Mouse (Mus musculus) cerebellum, adult 2 months (tissue): Measurements from ENCODE around the gene H2al1i. TPM values are rescaled to one million over a fixed set of nuclear protein-coding genes. Genes with fewer than 3 reads are reported as not detected.
"Not testable (repeated sequence)": the region's sequence is repeated elsewhere in the genome, so short reads cannot be mapped to it uniquely, and the experiment has no call there.

ENCODE experiments used
- DNase-seq, 2 experiments: peaks; one replicate each; pipeline ENCODE4 v3.0.0; 2021
- H3K27ac ChIP-seq: fragments of 200-500 bp; 2 replicates; pipeline ENCODE4 v1.5.1; 2012; ENCODE audit warnings: low read length, control low read depth, inconsistent platforms; ENCODE audit not compliant: insufficient read depth
- H3K27me3 ChIP-seq: fragments of 200-500 bp; 2 replicates; pipeline ENCODE4 v1.6.1; 2012; ENCODE audit warnings: inconsistent platforms, mild to moderate bottlenecking, low read length, moderate library complexity; ENCODE audit not compliant: control insufficient read depth, insufficient read depth
- H3K4me1 ChIP-seq: fragments of 200-500 bp; 2 replicates; pipeline ENCODE4 v1.6.1; 2011; ENCODE audit warnings: low read length; ENCODE audit not compliant: control insufficient read depth, insufficient read depth
- H3K4me3 ChIP-seq: fragments of 200-500 bp; replicated peaks from 2 replicates; pipeline ENCODE3; 2011; ENCODE audit warnings: mild to moderate bottlenecking, low read depth, low read length, control low read depth; ENCODE audit not compliant: insufficient read depth
- CTCF ChIP-seq: fragments of 200-500 bp; IDR thresholded peaks from 2 replicates; pipeline ENCODE4 v1.5.1; 2011; ENCODE audit warnings: low read depth, mild to moderate bottlenecking, control low read depth, low read length, moderate library complexity, borderline replicate concordance; ENCODE audit not compliant: insufficient read depth
- POLR2A ChIP-seq: fragments of 200-500 bp; IDR thresholded peaks from 2 replicates; pipeline ENCODE4 v1.6.1; 2011; ENCODE audit warnings: low read length, control low read depth, borderline replicate concordance; ENCODE audit not compliant: insufficient read depth
- WGBS: fragments of 180-500 bp; shearing (Covaris S2); methylation state at CpG from one replicate; pipeline ENCODE4 v1.1.7; 2018; 5-methylcytosine and 5-hydroxymethylcytosine counted together
- polyA plus RNA-seq: library from polyadenylated mRNA; depleted of rRNA; stranded (reverse); fragments of >200 nt; gene quantifications from 2 replicates; pipeline ENCODE4 v1.2.3, GENCODE M21; 2012; rRNA removed

The H2al1i gene
- polyA plus RNA-seq, 1 experiment, result not detected

DNA sequence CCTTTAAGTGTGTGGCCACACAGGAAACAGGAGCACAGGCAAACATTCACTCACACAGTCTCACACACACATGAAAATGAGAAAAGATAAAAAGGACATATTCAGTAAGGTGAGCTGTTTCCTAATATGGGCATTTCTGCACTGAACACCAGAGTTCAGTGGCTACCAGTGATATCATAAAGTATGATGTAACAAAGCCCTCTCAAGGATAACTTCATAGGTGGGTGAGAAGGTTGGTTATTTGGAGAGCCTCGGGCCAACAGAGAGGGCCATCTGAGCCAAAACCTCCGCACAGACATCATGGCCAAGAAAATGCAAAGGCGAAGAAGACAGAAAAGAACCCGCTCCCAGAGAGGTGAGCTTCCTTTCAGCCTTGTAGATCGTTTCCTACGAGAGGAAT lies 3.3 kb upstream of the H2al1i start, which contains the start of gene H2al1h:
Gene H2al1h (plus strand): TSS at position 301 of the 400 bp plus-strand sequence.
- not testable (repeated sequence) for H3K4me1 ChIP-seq
- no CpG with 5 or more reads among the region's 6 CpGs for WGBS

DNA sequence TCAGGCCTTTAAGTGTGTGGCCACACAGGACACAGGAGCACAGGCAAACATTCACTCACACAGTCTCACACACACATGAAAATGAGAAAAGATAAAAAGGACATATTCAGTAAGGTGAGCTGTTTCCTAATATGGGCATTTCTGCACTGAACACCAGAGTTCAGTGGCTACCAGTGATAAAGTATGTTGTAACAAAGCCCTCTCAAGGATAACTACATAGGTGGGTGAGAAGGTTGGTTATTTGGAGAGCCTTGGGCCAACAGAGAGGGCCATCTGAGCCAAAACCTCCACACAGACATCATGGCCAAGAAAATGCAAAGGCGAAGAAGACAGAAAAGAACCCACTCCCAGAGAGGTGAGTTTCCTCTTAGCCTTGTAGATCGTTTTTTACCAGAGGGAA lies 3.1 kb downstream of the H2al1i start, which contains the start of gene H2al1j:
Gene H2al1j (plus strand): TSS at position 301 of the 400 bp plus-strand sequence.
- not testable (repeated sequence) for H3K4me3 ChIP-seq, H3K4me1 ChIP-seq, H3K27ac ChIP-seq, H3K27me3 ChIP-seq, DNase-seq
- WGBS, result 80% methylated on average over 2 of the region's 2 CpGs

More for the DNA sequence above, 3.3 kb upstream of the H2al1i start, which contains the start of gene H2al1h:
- H3K4me3 ChIP-seq, H3K27me3 ChIP-seq, H3K27ac ChIP-seq, DNase-seq: not testable (repeated sequence)

DNA sequence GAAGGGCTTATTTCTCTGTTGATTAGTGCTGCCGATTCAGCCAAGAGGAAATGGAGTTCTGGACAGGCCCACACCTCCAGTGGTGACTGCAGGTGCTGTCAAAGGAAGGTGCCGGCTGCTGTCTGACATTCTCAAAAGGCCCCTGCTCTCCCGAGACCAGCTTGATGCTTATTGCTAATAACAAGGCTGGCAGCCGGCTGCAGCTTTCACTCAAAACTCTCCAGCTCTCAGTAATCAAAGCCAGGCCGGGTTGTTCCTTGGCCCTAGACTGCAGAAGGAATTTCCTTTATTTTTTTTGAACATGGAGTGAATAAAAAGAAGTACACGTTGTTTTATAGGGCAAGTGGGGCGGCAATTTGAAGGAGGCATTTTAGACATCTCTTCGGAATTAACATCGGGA lies 21.3 kb downstream of the H2al1i start:
- no peaks in the 10 kb centered on the region for H3K27me3 ChIP-seq
- peak; percentile 19 to 25 for DNase-seq
- no peak overlapping the region for H3K27ac ChIP-seq
- no peaks in the 10 kb centered on the region for H3K4me1 ChIP-seq
- H3K4me3 ChIP-seq, result no peak overlapping the region
- no peak for TF ChIP-seq POLR2A
- no peak for TF ChIP-seq CTCF
- 42% methylated on average over 9 of the region's 9 CpGs for WGBS

DNA sequence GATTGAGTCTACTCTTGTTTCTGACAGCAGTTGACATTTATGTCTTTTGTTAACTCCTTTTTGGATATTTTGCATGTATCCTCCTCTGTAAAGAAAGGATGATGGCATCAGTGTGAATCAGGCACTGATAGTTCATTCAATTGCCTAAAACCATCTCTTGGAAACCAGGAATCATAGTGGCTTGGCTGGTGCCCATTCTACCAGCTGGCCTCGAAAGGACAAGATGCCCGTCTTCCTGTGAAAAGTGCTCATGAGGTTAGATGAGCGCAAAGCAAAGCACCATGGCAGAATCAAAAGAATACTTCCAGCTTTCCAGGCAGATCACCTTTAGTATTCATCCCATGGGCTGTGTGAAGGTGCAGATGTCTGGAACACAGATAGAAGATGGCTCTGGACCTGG lies 22.3 kb downstream of the H2al1i start:
- DNase-seq, result peak; percentile 31 to 46
- no peak for TF ChIP-seq POLR2A
- no peaks in the 10 kb centered on the region for H3K4me1 ChIP-seq
- H3K27me3 ChIP-seq, result no peaks in the 10 kb centered on the region
- WGBS, result 33% methylated on average over 3 of the region's 3 CpGs
- H3K4me3 ChIP-seq, result no peak overlapping the region
- no peak overlapping the region for H3K27ac ChIP-seq

DNA sequence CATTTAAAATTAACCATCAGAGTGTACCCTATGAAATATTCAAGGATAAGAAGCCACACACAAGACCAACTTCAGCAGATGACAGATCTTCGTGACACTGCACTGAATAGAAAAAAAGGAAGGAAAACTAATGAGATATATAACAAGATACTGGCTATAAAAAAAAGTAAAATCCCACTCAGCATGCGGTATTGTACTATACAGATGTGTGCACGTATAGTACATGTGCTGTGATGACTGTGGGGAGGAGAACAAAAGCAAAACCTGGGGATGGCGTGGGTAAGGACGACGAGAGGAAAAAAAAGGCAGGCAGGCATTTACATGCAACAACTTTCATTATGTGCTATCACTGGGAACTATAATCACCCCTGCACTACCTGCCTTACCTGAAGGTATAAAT lies 36.4 kb downstream of the H2al1i start:
- no peak for DNase-seq
- Histone ChIP-seq H3K27ac (no peak overlapping the region), H3K4me3 (no peak overlapping the region), H3K4me1 (no peaks in the 10 kb centered on the region; the same call in 1 of the 2 replicates), H3K27me3 (no peaks in the 10 kb centered on the region)
- WGBS, result 95% methylated on average over 6 of the region's 6 CpGs
- no peak for TF ChIP-seq POLR2A
- no peak for TF ChIP-seq CTCF

DNA sequence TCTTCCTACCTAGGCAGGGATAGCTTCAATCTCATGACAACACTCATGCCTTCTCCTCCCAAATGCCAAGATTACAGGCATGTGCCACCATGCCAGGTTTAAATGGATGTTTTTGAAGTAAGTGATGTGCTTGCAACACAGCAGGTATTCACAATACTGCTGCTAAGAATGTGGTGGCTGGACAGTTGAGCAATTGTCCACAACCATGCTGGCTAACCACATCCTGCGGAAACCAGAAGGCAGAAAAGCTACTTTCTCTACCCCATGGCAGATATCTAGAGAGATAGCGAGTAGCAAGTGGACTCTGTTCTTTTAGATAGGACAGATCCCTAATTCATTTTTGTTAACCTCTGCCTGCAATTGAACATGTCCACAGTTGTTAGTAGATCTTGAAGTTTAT lies 36.8 kb downstream of the H2al1i start:
- H3K27ac ChIP-seq, result no peak overlapping the region

DNA sequence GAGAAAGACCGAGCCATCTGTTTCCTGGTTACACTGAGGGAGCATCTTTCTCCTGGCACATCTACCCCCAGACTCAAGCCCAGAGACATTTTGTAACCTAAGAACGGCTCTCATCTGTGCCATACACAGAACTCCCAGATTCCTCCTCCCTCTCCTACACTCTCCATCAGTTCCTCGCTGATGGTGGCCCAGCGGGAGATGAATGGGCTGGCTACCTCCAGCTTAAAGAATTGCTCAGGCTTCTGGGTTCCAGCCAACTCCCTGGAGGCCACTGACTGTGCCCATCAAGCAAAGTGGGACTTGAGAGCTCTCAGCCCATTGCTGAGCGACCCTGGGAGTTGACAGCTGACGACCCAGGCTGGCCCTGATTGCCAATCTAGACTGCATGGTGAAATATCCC lies 39.4 kb downstream of the H2al1i start:
- Histone ChIP-seq H3K27ac (no peak overlapping the region), H3K27me3 (no peaks in the 10 kb centered on the region), H3K4me3 (no peak overlapping the region), H3K4me1 (no peaks in the 10 kb centered on the region; the same call in 1 of the 2 replicates)
- WGBS, result 5% methylated on average over 6 of the region's 6 CpGs
- peak; percentile 49 to 66 for DNase-seq
- TF ChIP-seq POLR2A, result no peak
- TF ChIP-seq CTCF, result no peak

More for the DNA sequence above, 36.8 kb downstream of the H2al1i start:
- DNase-seq, result no peak
- WGBS, result 98% methylated on average over 2 of the region's 2 CpGs
- Histone ChIP-seq H3K27me3 (no peaks in the 10 kb centered on the region), H3K4me3 (no peak overlapping the region), H3K4me1 (no peaks in the 10 kb centered on the region; the same call in 1 of the 2 replicates)
- TF ChIP-seq CTCF (no peak), POLR2A (no peak)

DNA sequence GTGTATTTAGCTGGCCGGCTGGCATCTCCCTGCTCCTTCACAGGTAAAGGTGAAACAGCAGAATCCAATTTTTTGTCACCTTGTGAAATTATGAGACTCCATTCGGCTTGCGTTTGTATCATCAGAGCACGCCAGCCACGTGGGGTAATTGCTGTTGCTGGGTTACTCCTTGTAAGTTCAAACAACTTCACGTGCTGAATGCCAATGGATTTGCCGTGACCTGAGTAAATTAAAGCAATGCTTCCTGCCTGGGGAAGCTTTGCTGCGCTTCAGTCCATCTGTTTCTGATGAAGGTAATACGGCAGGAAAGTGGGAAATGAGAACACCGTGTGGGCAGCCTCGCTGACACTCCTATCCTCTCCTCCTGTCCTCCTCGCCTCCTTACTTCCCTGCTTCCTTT lies 40.7 kb downstream of the H2al1i start:
- DNase-seq, result no peak
- H3K4me3 ChIP-seq, result no peak overlapping the region
- no peaks in the 10 kb centered on the region for H3K27me3 ChIP-seq
- no peak for TF ChIP-seq POLR2A
- TF ChIP-seq CTCF, result no peak
- H3K27ac ChIP-seq, result no peak overlapping the region
- WGBS, result 47% methylated on average over 12 of the region's 12 CpGs
- no peaks in the 10 kb centered on the region; the same call in 1 of the 2 replicates for H3K4me1 ChIP-seq

Other genes with a start within 250 kb of the H2al1i start
- gene H2al1a, start 25.4 kb upstream of the H2al1i start, polyA plus RNA-seq, result not detected in 2 replicates
- gene H2al1b, start 22.2 kb upstream of the H2al1i start, polyA plus RNA-seq, result not detected in 2 replicates
- gene H2al1c, start 19.0 kb upstream of the H2al1i start, polyA plus RNA-seq, result not detected in 2 replicates
- gene H2al1d, start 15.8 kb upstream of the H2al1i start, polyA plus RNA-seq, result not detected in 2 replicates
- not detected in 2 replicates for gene H2al1e, start 12.7 kb upstream of the H2al1i start, polyA plus RNA-seq
- not detected in 2 replicates for gene H2al1f, start 9.5 kb upstream of the H2al1i start, polyA plus RNA-seq
- gene H2al1g, start 6.4 kb upstream of the H2al1i start, polyA plus RNA-seq, result not detected in 2 replicates
- gene H2al1h, start 3.2 kb upstream of the H2al1i start, polyA plus RNA-seq, result not detected in 2 replicates
- not detected in 2 replicates for gene H2al1j, start 3.2 kb downstream of the H2al1i start, polyA plus RNA-seq